Mouse (Mus musculus): Measurements from ENCODE around the gene Ifitm2.

DNA sequence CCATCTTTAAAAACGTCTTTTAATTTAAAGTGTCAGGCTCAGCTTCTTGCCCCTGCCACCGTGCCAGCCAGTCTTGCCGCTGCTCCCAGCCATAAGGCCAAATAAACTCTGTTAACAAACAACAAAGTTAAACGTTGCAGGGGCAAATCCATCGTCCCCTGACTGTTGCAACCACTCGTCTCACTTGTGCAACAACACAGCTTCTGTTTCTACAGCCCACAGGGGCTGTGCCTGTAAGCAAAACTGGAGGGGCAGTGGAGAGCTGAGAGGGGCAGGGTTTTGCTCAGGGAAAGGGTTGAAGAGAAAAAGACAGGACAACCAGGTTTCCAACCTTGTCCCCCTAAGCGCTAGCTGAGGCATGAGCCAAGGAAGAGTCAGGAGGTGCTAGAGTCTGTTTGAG, 47.6 kb downstream of the Ifitm2 start:
- TF ChIP-seq ZC3H11A (IDR thresholded peaks at IDR 0.05; ENCODE audit: borderline replicate concordance, low read depth, low read length) = no peak
- TF ChIP-seq ZNF384 (IDR thresholded peaks at IDR 0.05; ENCODE audit: low read depth, low read length) = no peak
- no peak for TF ChIP-seq MAFK (IDR thresholded peaks at IDR 0.05; ENCODE audit: insufficient read depth, low read depth, low read length)
- TF ChIP-seq CHD2 (IDR thresholded peaks at IDR 0.05; ENCODE audit: low read depth, low read length) = no peak
- no peak for TF ChIP-seq HCFC1 (IDR thresholded peaks at IDR 0.05; ENCODE audit: borderline replicate concordance, insufficient read depth, low read length)
